Mouse (Mus musculus): ENCODE measurements around the gene Stx4a.

Stx4a gene

DNA sequence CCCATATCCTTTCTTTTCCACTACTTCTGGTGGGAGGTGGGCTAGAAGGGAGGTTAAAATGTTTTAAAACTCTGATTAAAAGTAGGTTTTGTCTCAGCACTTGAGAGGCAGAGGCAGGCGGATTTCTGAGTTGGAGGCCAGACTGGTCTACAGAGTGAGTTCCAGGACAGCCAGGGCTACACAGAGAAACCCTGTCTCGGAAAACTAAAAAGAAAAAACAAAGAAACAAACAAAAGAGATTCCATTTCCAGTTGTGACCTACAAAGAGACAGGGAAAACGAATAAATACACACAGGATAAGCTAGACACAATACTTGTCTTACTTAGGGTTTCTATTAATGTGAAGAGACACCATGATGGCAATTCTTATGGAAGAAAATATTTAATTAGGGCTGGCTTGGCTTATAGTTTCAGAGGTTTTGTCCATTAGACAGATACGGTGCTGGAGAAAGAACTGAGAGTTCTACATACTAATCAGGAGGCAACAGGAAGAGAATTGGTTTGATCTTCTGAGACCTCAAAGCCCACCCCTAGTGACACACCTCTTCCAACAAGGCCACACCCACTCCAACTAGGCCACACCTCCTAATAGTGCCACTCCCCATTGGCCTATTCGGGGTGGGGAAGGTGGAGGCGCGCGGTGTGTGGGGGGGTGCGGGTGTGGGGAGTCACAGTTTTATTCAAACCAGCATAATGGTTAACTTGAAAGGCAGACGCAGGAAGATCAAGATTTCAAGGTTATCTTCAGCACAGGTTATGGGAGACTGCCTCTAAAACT is 74.3 kb downstream of the Stx4a start:
- in situ Hi-C loops (cut with MboI, MseI) = no loop called here
